Comparison of ENCODE assay signal across 21 mouse cellular contexts in the genomic region with DNA sequence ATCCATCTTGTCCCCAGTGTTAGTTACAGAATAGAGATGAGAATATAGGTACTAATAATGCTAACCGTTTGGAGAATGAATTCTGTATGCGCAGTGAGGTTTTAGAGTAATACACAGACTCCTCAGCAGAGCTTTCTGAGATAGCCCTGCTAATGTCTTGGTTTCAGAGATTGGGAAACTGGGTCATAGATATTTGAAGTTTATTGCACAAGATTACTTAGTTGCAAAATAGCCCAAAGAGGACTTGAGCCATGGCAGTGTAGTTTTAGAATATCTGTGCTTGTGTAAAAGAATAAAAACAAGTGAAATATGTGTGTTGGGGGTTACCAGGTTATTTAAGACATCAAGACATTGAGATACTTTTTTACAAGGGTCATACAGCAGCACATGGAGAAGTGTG. TPM values are rescaled to one million over a fixed set of nuclear protein-coding genes. Genes with fewer than 3 reads are reported as not detected.
DNase-seq lines count a peak whose midpoint lies in the region; ATAC-seq and TF ChIP-seq lines count a peak whose summit lies in the region.
"Had no signal": no experiment of that assay in that cellular context is flagged by ENCODE, and none has a peak within 500 bp of the region (broad histone marks: within the 10 kb centered on the region; RNA-seq: fewer than 3 reads in every experiment).

No protein-coding gene starts in this region.

- H3K9me3 ChIP-seq in liver, embryonic 12.5 days (replicated peaks), result no peaks in the 10 kb centered on the region
- H3K9me3 ChIP-seq in G1E (replicated peaks), result no peaks in the 10 kb centered on the region
- H3K9me3 ChIP-seq in megakaryocyte, embryonic 14.5 days, result no peaks in the 10 kb centered on the region
- H3K9me3 ChIP-seq: embryonic facial prominence, embryonic 15.5 days; kidney, embryonic 15.5 days; limb, embryonic 10.5 days; liver, embryonic 15.5 days had no signal

- DNase-seq in liver, result no peak
- DNase-seq in G1E (ENCODE audit: low spot score), result no peak
- no peak for DNase-seq in spleen, postnatal 4 days (ENCODE audit: low spot score in 2 of 2)
- DNase-seq in kidney, postnatal 25 days, result no peak
- DNase-seq: adrenal gland, postnatal 14 days; cerebellum, adult 18-20 months; cerebellum, postnatal 25 days; retina, postnatal 1 day; thymus, adult 2 months had no signal

- WGBS in liver, embryonic 12.5 days (ENCODE audit: insufficient replicate concordance), result 82% methylated on average over 2 of the region's 2 CpGs

- TF ChIP-seq CTCF in G1E (IDR thresholded peaks at IDR 0.05; ENCODE audit: low read depth, low read length), result no peak
- no peak for TF ChIP-seq CTCF in bone marrow macrophage, adult 2 months (IDR thresholded peaks at IDR 0.05; ENCODE audit: low read depth, low read length)

- no peak overlapping the region for H3K27ac ChIP-seq in liver, embryonic 12.5 days
- peak overlapping the region; percentile 18; the same call in 1 of the 2 replicates for H3K27ac ChIP-seq in bone marrow macrophage, adult 2 months (ENCODE audit: insufficient read depth, low read depth, low read length)
- H3K27ac ChIP-seq: embryonic facial prominence, embryonic 15.5 days; hindbrain, postnatal 0 days; kidney, embryonic 15.5 days; limb, embryonic 10.5 days; liver, embryonic 15.5 days had no signal

- TF ChIP-seq POLR2A in bone marrow macrophage, adult 2 months (IDR thresholded peaks at IDR 0.05; ENCODE audit: borderline replicate concordance, low read depth, low read length), result no peak

- H3K4me3 ChIP-seq in liver, embryonic 12.5 days, result no peak overlapping the region
- H3K4me3 ChIP-seq in G1E (ENCODE audit: low read depth, low read length), result peak overlapping the region; percentile 46; the same call in 1 of the 2 replicates
- H3K4me3 ChIP-seq in bone marrow macrophage, adult 2 months (ENCODE audit: insufficient read depth, low read length), result no peak overlapping the region
- H3K4me3 ChIP-seq in megakaryocyte, embryonic 14.5 days (replicated peaks), result peak overlapping the region; percentile 89
- H3K4me3 ChIP-seq: embryonic facial prominence, embryonic 15.5 days; kidney, embryonic 15.5 days; limb, embryonic 10.5 days; liver, embryonic 15.5 days had no signal

- ATAC-seq in liver, embryonic 12.5 days, result no peak
- no peak for ATAC-seq in G1E (ENCODE audit: extremely low read depth, insufficient number of reproducible peaks, low FRiP score, poor library complexity, severe bottlenecking)
- ATAC-seq: activated CD4-positive, CD25-positive, alpha-beta regulatory T cell, adult 4 months; forebrain, embryonic 16.5 days; hindbrain, postnatal 0 days; intestine, postnatal 0 days; midbrain, embryonic 16.5 days had no signal

- H3K4me1 ChIP-seq in liver, embryonic 12.5 days, result peaks cover 86% of the 10 kb centered on the region
- H3K4me1 ChIP-seq in G1E (ENCODE audit: insufficient read depth, low read depth, low read length), result peaks cover 77% of the 10 kb centered on the region
- H3K4me1 ChIP-seq in bone marrow macrophage, adult 2 months (ENCODE audit: control insufficient read depth, insufficient read depth, low read length), result peaks cover 41% of the 10 kb centered on the region
- H3K4me1 ChIP-seq in megakaryocyte, embryonic 14.5 days, result peaks cover 80% of the 10 kb centered on the region

- H3K27me3 ChIP-seq in liver, embryonic 12.5 days (replicated peaks), result no peaks in the 10 kb centered on the region
- no peaks in the 10 kb centered on the region for H3K27me3 ChIP-seq in G1E (ENCODE audit: insufficient read depth, low read length)
- H3K27me3 ChIP-seq in megakaryocyte, embryonic 14.5 days (replicated peaks), result no peaks in the 10 kb centered on the region
- H3K27me3 ChIP-seq: embryonic facial prominence, embryonic 15.5 days; kidney, embryonic 15.5 days; liver, embryonic 15.5 days had no signal

- peaks cover 14% of the 10 kb centered on the region; the same call in 1 of the 2 replicates for H3K36me3 ChIP-seq in liver, embryonic 12.5 days
- H3K36me3 ChIP-seq in G1E (replicated peaks), result peaks cover 45% of the 10 kb centered on the region
- peaks cover 72% of the 10 kb centered on the region for H3K36me3 ChIP-seq in megakaryocyte, embryonic 14.5 days (replicated peaks; ENCODE audit: low read length)
- H3K36me3 ChIP-seq: embryonic facial prominence, embryonic 15.5 days; kidney, embryonic 15.5 days; limb, embryonic 10.5 days had no signal

- 0 out of 2 replicates have a peak overlapping the region, but pooled peaks have one; percentile 31 for H3K9ac ChIP-seq in liver, embryonic 12.5 days
- H3K9ac ChIP-seq: embryonic facial prominence, embryonic 15.5 days; kidney, embryonic 15.5 days; liver, embryonic 15.5 days had no signal

- H3K4me2 ChIP-seq in liver, embryonic 12.5 days, result peak overlapping the region; percentile 2; the same call in 1 of the 2 replicates
- H3K4me2 ChIP-seq: embryonic facial prominence, embryonic 15.5 days; kidney, embryonic 15.5 days; liver, embryonic 15.5 days had no signal

RNA-seq across cellular contexts. Expression of a gene that starts 35.3 kb away (rescaled TPM):
- 169 and 171 TPM in 2 replicates for polyA plus RNA-seq in liver, embryonic 12.5 days (2016; fragmentation: Nextera tagmentation; extraction: Ambion mirVana)
- total RNA-seq in G1E (2014; fragmentation: Nextera tagmentation) (879 and 928 TPM in 2 replicates), G1E (2017) (680 and 689 TPM in 2 replicates)
- polyA plus RNA-seq in G1E (2012), result 115 and 131 TPM in 2 replicates
- polyA plus RNA-seq in bone marrow macrophage, adult 2 months (2012; ENCODE audit: insufficient read depth, insufficient read length, missing spikeins), result 668 and 730 TPM in 2 replicates
- polyA plus RNA-seq in megakaryocyte, embryonic 14.5 days (2012; ENCODE audit: insufficient read depth, low replicate concordance), result 20.3 and 35.3 TPM in 2 replicates

Comparison
In these comparisons a context has a peak if more than half of its experiments do, and no peak if none do; other contexts are left out.
1. H3K4me3 ChIP-seq: peak in G1E (single experiment) and megakaryocyte, embryonic 14.5 days (single experiment); none in liver, embryonic 12.5 days (single experiment) and bone marrow macrophage, adult 2 months (single experiment).